Mouse (Mus musculus): ENCODE data around the gene Rsrc1. TPM values are rescaled to one million over a fixed set of nuclear protein-coding genes. Genes with fewer than 3 reads are reported as not detected.

The Rsrc1 gene
- polyA plus RNA-seq, 1 experiment from 2014 or later: 44.6 TPM

DNA sequence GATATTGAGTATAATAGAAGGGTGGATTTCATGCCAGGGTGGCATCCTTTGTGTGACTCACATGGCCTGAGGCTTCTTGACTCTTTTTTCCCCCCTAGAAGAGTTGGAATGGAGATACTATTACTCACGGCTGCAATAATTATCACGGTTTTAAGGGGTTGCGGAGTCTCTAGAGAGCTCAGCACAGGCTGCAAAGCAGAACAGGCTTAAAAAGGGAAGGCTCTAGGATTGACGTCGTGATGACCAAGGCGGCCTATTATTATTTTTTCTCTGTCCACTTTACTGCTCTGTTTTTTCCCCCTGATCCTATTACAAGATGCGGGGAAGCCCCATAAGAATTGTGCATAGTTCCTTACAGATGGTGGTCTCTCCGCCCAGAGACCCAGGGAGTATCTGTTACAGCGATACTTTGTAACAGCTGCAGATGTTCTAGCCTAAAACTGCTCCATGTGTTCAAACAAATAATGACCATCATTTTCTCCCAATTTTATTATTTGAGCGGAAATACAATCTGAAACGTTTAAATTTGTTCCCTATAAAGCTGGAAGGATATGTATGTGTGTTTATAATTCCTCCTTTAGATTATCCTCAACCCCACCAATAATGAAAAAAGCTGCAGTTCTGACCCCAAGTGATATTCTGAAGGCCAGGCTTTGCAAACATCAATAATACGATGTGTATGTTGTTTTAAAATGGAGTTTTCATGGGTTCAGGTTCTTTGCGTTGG is 4.1 kb upstream of the Rsrc1 start:
- Histone ChIP-seq H3K9ac (replicated peaks) (peak overlapping the region; percentile 84; the same call in 1 of the 2 replicates), H3K27me3 (peaks cover 72% of the 10 kb centered on the region)
- ATAC-seq: no peak

DNA sequence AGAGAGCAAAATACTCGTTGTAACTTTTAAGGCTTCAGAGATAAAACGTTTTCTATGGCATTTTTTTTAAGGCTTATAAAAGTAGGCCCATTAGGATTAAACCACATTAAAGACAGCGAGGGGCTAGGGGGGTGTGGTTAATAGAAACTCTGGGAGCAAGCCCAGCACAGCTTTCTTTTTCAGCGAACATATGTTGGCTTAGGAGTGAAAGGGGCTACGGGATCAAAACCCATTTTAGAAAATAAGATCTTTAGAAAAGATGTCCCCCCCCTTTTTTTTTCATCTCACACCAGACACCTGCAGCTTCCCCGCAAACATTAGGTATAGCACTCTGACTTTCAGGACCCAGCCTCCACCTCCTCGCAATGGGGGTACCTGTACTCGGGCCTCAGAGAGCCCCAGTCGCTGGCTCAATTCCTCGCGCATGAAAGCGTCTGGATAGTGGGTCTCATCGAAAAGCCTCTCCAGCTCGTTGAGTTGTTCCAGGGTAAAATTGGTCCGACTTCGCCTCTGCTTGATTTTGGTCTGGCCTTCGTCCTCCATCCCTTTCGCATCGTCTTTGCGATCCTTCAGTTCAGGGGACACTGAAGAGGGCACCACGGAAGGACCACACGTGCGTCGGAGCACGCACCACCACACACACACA is 3.3 kb upstream of the Rsrc1 start:
- peak overlapping the region; percentile 85 for H3K27ac ChIP-seq
- ATAC-seq: no peak
- peak overlapping the region; percentile 63 for H3K4me2 ChIP-seq (replicated peaks)
- peaks cover 36% of the 10 kb centered on the region for H3K4me1 ChIP-seq (replicated peaks)
- H3K9ac ChIP-seq (replicated peaks): peak overlapping the region; percentile 84
- H3K36me3 ChIP-seq: no peaks in the 10 kb centered on the region
- peak overlapping the region; percentile 61 for H3K4me3 ChIP-seq (replicated peaks)
- H3K27me3 ChIP-seq: peaks cover 70% of the 10 kb centered on the region
- WGBS: under 1% methylated on average over 25 of the region's 25 CpGs
- H3K9me3 ChIP-seq: no peaks in the 10 kb centered on the region

More for the DNA sequence above, 4.1 kb upstream of the Rsrc1 start:
- H3K9me3 ChIP-seq: no peaks in the 10 kb centered on the region
- peaks cover 35% of the 10 kb centered on the region for H3K4me1 ChIP-seq (replicated peaks)
- 2% methylated on average over 13 of the region's 13 CpGs for WGBS
- H3K36me3 ChIP-seq: no peaks in the 10 kb centered on the region
- peak overlapping the region; percentile 85 for H3K27ac ChIP-seq
- peak overlapping the region; percentile 63 for H3K4me2 ChIP-seq (replicated peaks)
- peak overlapping the region; percentile 61 for H3K4me3 ChIP-seq (replicated peaks)

DNA sequence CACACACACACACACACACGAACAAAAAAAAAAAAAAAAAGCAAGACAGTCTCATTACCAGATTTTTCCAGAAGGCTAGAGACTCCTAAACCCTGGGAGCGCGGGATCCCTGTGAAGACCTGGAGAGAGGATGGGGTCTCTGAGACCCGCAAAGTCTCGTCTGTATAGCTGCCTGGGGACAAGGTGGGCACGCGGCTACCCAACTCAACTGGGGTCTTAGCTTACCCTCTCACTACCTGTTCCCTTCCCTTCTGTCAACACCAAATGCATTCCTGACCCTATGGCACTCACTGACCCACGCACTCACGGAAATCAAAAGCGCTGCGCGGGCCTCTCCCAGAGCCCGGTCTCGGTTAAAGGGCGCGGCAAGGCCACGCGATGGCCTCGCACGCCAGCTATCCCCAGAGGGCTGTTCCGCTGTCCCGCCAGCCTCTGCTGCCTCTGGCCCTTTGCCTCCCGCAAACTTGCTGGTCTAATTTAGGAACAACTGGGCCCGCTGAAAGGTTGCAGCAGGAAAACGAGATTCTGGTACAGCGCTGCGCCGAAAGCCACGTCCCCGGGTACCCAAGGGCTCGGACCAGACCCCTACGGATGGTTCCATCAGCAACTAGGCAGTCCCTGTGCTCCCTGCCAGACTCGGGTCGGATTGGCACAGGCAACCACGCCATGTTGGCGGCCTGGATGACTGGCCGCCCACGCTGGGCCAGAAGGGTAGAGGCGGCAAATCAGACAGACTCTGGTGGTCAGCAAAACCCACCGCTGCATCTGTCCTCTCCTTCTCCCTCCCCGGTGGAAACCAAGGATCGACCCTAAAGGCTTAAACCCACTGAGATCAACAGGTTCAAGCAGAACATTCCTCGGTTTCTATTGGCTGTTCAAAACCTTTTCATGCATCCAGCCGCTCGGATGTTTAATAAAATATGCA is 2.5 kb upstream of the Rsrc1 start:
- no peaks in the 10 kb centered on the region for H3K36me3 ChIP-seq
- under 1% methylated on average over 45 of the region's 45 CpGs for whole genome bisulfite sequencing
- H3K27ac ChIP-seq: peak overlapping the region; percentile 85
- peaks cover 67% of the 10 kb centered on the region for H3K27me3 ChIP-seq
- ATAC-seq: no peak
- no peaks in the 10 kb centered on the region for H3K9me3 ChIP-seq
- peak overlapping the region; percentile 84 for H3K9ac ChIP-seq (replicated peaks)
- H3K4me1 ChIP-seq (replicated peaks): peaks cover 29% of the 10 kb centered on the region
- H3K4me2 ChIP-seq (replicated peaks): peak overlapping the region; percentile 63
- peak overlapping the region; percentile 61 for H3K4me3 ChIP-seq (replicated peaks)

DNA sequence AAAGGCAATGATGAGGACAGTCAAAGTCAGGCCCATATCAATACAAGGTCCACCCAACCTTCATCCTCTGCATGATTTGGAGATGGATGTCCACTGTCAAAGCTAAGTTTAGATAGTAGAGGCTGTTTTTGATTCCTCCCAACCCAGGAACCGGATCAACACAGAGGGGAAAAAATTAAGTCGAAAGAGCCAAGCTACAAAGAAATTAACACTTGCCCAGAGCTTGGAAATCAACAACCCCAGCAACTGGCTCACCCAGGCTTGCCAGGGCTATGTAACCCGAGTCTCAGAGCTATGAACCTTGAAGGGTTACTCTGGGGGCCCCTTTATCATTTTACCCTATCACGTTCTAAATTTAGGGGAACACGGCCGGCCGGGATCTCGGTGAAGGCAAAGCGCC is 1.7 kb upstream of the Rsrc1 start:
- peak overlapping the region; percentile 61 for H3K4me3 ChIP-seq (replicated peaks)
- WGBS: 2% methylated on average over 9 of the region's 9 CpGs
- no peaks in the 10 kb centered on the region for H3K36me3 ChIP-seq
- H3K4me1 ChIP-seq (replicated peaks): peaks cover 28% of the 10 kb centered on the region; the same call in 1 of the 2 replicates
- H3K4me2 ChIP-seq (replicated peaks): peak overlapping the region; percentile 63
- no peak for ATAC-seq
- H3K27me3 ChIP-seq: peaks cover 67% of the 10 kb centered on the region
- peak overlapping the region; percentile 84 for H3K9ac ChIP-seq (replicated peaks)
- no peaks in the 10 kb centered on the region for H3K9me3 ChIP-seq
- peak overlapping the region; percentile 85 for H3K27ac ChIP-seq

DNA sequence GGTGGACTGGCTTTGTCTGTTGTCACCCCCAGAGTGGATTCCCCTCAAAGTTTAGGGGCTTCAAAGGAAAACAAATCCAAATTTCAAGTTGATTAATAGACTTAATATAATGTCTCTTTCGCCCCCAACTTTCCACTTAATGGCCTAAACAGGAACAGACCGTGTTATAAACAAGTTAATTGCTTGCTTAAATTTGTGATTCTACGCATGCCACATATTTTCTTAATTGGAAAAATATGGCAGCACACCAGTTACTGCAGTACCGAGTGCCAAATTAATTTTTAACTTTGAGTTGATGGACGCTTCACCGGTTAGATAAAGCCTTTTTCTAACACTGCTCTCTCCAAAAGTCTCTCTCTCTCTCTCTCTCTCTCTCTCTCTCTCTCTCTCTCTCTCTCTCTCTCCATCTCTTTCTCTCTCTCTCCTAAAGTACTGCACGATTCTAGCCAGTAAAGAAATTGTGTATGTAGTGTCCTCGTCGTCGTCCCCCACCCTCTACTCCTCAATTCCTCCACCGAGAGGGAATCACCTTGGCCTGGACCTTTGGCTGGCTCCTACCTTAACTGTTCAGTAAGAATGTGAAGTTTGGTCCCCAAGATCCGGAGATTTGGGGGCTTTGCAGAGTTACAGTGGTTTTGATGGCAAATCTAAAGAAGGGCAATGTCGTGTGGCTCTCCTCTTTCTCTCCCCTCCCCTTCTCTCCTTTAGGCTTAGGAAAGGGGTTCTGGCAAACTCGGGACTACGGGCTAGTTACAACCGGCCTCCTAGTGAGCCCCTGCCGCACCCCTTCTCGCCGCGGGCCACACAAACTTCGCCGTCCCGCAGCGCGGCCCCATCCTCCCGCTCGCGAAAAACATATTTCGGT is 847 bp upstream of the Rsrc1 start:
- no peak for ATAC-seq
- Histone ChIP-seq H3K27me3 (peaks cover 62% of the 10 kb centered on the region), H3K4me1 (replicated peaks) (peaks cover 28% of the 10 kb centered on the region; the same call in 1 of the 2 replicates), H3K27ac (peak overlapping the region; percentile 91), H3K9ac (replicated peaks) (peak overlapping the region; percentile 84), H3K4me2 (replicated peaks) (peak overlapping the region; percentile 63), H3K36me3 (no peaks in the 10 kb centered on the region), H3K9me3 (no peaks in the 10 kb centered on the region), H3K4me3 (replicated peaks) (peak overlapping the region; percentile 61)
- 2% methylated on average over 29 of the region's 29 CpGs for WGBS

DNA sequence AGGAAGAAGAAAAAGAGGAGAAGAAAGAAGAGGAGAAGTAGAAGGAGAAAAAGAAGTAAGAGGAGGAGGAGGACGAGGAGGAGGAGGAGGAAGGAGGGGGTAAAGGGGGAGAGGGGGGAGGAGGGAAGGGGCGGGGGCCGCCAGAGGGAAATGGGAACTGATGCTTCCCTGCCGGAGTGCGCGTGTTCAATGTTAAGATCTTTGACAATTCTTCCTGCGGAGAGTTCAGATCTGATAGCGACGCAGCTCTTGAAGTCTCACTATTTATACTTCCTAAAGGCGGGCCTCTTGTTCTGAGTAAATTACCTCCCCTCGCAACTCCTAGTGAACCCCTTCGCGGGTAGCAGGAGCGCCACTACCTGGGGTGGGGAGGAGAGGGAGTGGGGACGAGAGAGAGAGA is 516 bp downstream of the Rsrc1 start, which contains the start of gene Shox2:
Shox2 (minus strand) TSS at position 66 of the 400 bp plus-strand sequence.
- H3K4me3 ChIP-seq (replicated peaks): peak within 1 kb of the TSS; percentile 61
- H3K27ac ChIP-seq: peak within 1 kb of the TSS; percentile 91
- WGBS: 2% methylated on average over 14 of the region's 15 CpGs
- H3K27me3 ChIP-seq: peaks cover 54% of the 10 kb centered on the region
- H3K9me3 ChIP-seq: no peaks in the 10 kb centered on the region
- peak; percentile 11; the same call in 1 of the 2 replicates for ATAC-seq
- H3K4me1 ChIP-seq (replicated peaks): peaks cover 35% of the 10 kb centered on the region
- no peaks in the 10 kb centered on the region for H3K36me3 ChIP-seq
- H3K4me2 ChIP-seq (replicated peaks): peak within 1 kb of the TSS; percentile 63
- H3K9ac ChIP-seq (replicated peaks): peak within 1 kb of the TSS; percentile 84

DNA sequence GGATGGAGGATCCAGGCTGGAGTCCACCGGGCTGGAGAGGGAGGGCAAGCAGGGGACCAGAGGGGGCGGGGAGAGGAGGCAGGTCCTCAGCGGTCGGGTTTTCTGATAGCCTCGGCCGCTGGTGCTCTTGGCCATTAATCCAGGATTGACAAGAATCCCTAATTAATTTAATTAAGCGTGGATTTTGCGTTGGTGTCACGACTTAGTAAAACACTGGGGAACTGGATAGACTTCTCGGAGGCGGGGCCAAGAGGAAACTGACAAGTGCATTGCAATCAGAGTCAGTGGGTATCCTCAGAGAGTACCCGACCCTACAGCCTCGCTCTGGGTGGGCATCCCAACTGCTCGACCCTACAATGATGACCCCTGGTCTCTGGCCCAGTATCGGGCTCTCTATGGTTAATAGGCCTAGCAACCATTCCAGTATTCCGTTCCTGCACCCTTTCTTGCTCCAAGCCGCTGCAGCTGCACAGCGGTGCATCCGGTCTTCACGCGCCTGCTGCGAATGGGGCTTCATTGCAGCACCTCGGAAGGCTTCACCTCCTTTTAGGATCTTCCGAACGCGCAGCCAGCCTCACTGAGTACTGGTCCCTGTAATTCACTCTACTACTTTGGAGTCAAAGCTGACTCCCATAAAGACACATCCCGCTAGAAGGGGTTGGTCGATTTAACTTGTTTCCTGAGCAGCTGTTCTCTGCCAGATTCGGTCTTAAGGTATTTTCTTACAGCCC is 1.2 kb downstream of the Rsrc1 start:
- H3K9ac ChIP-seq (replicated peaks): peak overlapping the region; percentile 59
- under 1% methylated on average over 29 of the region's 29 CpGs for WGBS

DNA sequence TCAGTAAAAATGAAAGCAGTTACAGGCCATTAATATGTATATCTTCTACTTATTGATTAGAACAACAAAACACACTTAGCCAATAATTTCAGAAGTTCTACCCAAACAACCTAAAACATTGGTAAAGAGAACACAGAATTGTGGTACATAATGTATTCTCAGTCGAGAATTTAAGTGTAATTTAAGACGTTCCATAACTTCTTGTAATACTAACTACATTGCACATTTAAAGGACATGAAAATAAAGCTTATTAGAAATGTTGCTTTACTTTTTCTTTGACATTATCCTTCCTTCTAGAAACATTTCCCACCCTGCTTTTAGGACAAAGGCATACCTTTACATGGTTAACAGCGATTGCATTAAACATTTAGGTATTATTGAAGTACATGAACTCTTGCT is 2.3 kb downstream of the Rsrc1 start:
- H3K4me2 ChIP-seq (replicated peaks): no peak overlapping the region
- WGBS: 17% methylated on average over 3 of the region's 3 CpGs
- no peaks in the 10 kb centered on the region for H3K36me3 ChIP-seq
- H3K9ac ChIP-seq (replicated peaks): no peak overlapping the region
- ATAC-seq: no peak
- peaks cover 33% of the 10 kb centered on the region for H3K4me1 ChIP-seq (replicated peaks)
- no peak overlapping the region; the same call in 1 of the 2 replicates for H3K4me3 ChIP-seq (replicated peaks)
- no peaks in the 10 kb centered on the region for H3K9me3 ChIP-seq
- peaks cover 43% of the 10 kb centered on the region for H3K27me3 ChIP-seq
- H3K27ac ChIP-seq: no peak overlapping the region

More for the DNA sequence above, 1.2 kb downstream of the Rsrc1 start:
- Histone ChIP-seq H3K36me3 (no peaks in the 10 kb centered on the region), H3K4me2 (replicated peaks) (peak overlapping the region; percentile 63), H3K9me3 (no peaks in the 10 kb centered on the region), H3K27me3 (peaks cover 49% of the 10 kb centered on the region), H3K4me3 (replicated peaks) (peak overlapping the region; percentile 61), H3K4me1 (replicated peaks) (peaks cover 36% of the 10 kb centered on the region), H3K27ac (peak overlapping the region; percentile 91)
- peak; percentile 37 for ATAC-seq

DNA sequence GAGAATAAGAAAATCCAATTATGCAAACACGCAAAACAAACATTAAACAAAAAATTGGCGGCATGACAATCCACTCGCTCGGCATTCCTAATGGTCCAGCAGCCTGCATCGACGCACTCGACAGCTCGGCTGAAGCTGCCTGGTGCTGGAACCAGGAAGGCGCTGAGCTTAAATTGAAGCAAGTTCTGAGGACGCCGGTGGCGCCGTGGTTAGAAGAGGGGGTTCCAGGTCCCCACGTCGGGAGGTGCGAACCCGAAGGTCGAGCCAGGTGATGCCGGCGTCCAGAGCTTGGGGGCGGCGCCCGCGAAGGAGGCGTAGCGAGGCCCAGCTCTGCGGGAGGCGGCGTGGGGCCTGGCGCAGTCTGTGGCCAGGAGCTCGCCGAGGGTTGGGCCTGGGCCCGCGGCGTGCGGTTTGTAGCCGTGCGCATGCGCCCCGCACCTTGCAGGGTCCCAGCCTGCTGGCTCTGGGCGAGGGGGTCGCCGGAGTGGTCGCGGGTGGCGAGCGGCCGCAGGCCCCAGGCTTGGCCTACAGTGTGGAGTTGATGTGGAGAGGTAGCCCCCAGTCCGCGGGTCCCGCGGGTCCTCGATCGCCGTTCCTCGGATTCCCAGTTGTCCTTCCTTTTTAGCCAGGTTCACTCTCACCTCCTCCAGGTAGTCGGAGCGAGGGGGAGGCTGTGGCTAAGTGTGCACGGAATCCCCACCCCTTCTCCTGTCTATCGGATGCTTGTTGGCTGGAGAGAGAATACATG is 4.5 kb downstream of the Rsrc1 start:
- peak overlapping the region; percentile 78 for H3K9ac ChIP-seq (replicated peaks)
- H3K36me3 ChIP-seq: no peaks in the 10 kb centered on the region
- no peaks in the 10 kb centered on the region for H3K9me3 ChIP-seq
- peaks cover 22% of the 10 kb centered on the region for H3K27me3 ChIP-seq
- H3K4me1 ChIP-seq (replicated peaks): peaks cover 25% of the 10 kb centered on the region
- peak overlapping the region; percentile 71 for H3K4me3 ChIP-seq (replicated peaks)
- H3K27ac ChIP-seq: peak overlapping the region; percentile 71
- peak overlapping the region; percentile 78 for H3K4me2 ChIP-seq (replicated peaks)
- ATAC-seq: peak; percentile 96
- 0% methylated on average over 57 of the region's 60 CpGs for WGBS

DNA sequence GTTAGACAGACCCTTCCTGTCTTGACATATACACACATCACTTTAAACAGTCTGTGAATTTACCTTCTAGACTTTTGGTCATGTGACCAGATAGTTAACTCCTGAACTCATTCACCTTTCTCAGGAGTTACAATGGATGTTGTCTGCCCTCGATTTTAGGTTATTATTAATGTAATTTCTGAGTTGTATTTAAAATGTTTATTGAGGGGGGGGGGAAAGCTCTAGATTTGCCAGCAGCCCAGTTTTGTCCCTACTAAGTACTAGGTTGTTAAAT is 5.0 kb downstream of the Rsrc1 start:
- peak overlapping the region; percentile 71 for H3K4me3 ChIP-seq (replicated peaks)
- ATAC-seq: no peak
- H3K36me3 ChIP-seq: no peaks in the 10 kb centered on the region
- H3K4me2 ChIP-seq (replicated peaks): peak overlapping the region; percentile 78
- H3K27ac ChIP-seq: no peak overlapping the region
- peaks cover 18% of the 10 kb centered on the region for H3K27me3 ChIP-seq
- peak overlapping the region; percentile 78 for H3K9ac ChIP-seq (replicated peaks)
- peaks cover 20% of the 10 kb centered on the region for H3K4me1 ChIP-seq (replicated peaks)
- WGBS: 9% methylated on average over 1 of the region's 1 CpGs
- no peaks in the 10 kb centered on the region for H3K9me3 ChIP-seq

Measured in midbrain, embryonic 13.5 days (tissue).